Mouse (Mus musculus) monocyte, adult 2 months (primary cell): ENCODE results near the gene Irf4.
A peak's percentile ranks its signal among the peaks of the same experiment; 100 is the strongest.

Experiments
- DNase-seq, 2 experiments: peaks; one replicate each; pipeline ENCODE4 v3.0.0; 2022; ENCODE audit warnings: low spot score in 2 of 2, low read depth in 1 of 2

The Irf4 gene

DNA sequence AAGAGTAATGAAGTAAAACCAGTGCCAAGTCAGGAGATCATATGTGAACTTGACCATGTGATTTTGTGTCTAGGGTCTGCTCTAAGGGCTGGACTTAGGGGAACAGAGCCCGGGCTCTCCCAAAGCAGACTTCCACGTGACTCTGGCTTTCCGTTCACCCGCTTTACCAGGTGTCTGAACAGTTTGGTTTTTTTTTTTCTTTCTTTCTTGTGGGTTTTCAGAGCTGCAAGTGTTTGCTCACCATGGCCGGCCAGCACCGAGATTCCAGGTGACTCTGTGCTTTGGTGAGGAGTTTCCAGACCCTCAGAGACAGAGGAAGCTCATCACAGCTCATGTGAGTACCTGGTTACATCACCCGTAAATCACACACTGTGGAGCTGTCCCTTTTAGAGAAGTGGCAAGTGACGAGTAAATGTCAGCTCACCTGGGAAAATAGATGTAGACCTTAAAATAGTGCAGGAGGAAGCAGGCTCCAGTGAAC, 12.2 kb downstream of the Irf4 start:
- DNase-seq, result no peak

DNA sequence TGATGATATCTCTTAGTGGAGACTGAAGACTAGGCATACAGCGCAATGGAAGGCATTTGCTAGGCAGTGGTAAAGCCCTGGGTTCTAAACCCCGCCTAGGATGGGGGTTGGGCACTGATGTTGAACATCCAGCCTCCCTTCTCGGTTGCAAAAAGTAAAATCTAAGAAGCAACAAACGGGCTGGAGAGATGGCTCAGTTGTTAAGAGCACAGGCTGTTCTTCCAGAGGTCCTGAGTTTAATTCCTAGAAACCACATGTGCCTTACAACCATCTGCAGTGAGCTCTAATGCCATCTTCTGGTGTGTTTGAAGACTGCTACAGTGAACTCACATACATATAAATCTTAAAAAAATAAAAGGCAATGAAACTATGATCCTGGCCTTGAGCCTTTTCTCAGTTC, 13.2 kb downstream of the Irf4 start:
- DNase-seq, result no peak

DNA sequence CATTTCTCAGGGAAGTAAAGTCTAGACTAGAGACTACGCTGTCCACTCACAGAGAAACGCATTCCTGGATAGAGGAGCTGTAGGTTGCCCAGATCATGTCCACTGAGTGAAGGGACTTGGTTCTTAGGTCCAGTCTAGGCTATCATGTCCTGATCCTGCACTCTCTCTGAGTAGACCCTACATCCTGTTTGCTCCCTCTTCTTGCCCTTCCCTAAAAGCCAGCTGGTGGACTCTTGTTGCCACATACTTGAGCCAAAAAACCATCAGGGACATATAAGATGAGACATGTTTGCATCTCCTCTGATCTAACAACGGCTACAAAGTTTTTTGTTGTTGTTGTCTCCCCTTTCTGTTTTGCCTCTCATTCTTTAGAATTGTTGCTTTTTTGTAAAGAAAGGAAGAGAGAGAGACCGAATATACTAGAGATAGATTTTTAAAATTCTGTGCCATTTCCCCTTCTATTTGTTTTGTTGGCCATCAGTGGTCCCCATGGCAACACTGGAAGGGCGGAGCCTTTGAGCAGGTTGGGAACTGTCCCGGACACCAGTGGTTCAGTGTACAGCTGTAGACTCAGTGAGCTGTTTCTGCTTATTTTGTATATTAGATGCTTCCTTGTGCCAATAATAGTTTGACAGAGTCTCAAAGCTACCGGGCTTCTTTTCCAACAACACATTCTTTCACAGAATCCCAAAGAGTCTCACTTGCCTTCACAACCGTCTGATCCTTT, 15.2 kb downstream of the Irf4 start:
- DNase-seq, result no peak

DNA sequence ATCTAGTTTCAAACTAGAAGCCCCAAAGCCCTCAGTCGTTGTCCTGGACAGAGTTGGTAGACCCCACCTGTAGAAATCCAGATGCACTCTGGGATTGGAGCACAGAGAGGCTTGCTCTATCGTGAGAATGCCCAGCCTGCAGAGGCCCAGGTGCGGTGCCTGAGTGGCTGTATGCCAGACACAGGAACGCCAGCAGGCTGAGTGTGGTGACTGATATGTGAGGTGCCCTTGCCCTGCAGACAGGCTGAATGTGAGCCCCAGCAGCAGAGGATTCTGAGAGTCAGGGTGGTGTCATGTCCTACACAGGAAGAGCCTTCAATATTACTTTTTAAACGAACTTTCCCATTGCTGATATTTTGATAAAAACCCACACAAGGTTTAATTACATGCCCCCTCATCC, 16.9 kb downstream of the Irf4 start:
- DNase-seq, result no peak

DNA sequence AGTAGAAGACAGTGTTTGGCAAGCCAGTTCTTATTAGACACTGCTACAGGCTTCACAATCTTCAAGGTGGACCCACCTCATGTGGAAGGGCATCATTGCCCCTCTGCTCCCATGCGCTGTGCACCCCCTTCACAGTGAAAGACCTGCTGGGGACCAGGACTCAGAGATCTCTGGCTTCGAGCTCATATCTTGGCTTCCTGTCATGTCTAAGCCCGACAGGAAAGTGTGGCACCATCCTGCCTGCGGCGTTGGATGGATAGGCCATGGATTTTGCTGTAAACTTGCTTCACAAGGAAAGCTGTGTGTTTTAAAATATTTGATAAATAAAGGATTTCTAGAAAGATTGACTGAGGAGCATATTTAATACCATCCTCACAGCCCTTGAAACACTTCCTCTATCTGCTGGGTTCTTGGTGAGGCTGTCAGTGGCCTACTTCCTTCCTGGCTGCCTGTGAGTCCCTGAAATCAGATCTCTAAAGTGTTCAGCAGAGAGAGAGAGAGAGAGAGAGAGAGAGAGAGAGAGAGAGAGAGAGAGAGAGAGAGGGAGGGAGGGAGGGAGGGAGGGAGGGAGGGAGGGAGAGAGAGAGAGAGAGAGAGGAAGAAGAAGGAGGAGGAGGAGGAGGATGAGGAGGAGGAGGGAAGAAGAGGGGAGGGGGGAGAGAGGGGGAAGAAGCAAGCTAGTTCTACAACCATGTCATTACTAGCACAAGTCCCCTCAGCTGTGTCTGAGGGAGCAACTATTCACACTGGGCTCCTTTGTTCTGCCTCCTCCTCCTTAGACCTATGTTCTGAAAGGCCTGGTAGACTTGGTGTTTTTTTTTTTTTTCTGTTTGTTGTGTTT, 17.8 kb downstream of the Irf4 start:
- DNase-seq, result no peak

DNA sequence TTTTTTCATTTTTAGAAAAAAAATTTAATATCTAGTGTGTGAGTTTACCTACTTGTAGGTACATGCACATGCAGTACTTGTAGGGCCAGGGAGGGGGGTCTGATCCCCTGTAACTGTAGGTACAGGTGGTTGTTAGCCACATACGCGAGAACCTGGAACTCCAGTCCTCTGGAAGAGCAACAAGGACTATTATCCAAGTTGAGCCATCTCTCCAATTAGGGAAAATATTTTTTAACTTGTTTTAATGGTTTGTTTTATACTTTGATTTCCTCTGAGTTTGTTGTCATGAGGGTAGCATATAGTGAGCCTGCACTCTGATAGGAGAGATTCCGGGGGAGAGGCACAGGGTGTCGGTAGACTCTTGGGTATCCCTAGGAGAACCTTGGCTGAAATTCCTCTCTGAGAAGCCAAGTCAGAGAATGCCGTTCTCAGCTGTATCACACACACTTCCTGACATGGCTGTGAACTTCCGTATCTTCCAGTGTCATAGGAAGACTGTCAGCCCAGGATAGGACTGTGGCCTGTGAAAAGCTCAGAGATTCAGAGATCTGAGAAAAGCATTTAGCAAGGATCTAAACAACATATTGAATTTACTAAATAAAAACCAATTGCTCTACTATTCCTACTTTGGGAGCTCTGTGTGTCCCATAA, 18.6 kb downstream of the Irf4 start:
- no peak for DNase-seq

DNA sequence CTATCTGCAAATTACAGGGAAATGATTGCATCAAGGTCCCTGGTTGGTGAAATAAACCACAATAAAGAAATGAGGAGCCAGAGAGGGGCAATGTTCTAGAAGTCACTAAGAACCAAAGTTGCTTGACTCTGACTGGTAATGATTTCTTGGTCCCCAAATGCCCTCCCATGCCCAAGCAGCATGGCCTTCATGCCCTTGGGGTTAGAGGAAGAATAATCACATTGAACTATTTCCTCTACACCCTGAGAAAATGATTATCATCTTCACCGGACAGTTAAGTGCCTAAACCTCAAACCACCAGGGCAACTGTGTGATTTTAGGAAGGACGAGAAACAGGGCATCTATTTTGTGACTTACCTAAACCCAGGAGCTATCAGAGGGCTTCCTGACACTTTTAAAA, 27.0 kb downstream of the Irf4 start:
- no peak for DNase-seq

DNA sequence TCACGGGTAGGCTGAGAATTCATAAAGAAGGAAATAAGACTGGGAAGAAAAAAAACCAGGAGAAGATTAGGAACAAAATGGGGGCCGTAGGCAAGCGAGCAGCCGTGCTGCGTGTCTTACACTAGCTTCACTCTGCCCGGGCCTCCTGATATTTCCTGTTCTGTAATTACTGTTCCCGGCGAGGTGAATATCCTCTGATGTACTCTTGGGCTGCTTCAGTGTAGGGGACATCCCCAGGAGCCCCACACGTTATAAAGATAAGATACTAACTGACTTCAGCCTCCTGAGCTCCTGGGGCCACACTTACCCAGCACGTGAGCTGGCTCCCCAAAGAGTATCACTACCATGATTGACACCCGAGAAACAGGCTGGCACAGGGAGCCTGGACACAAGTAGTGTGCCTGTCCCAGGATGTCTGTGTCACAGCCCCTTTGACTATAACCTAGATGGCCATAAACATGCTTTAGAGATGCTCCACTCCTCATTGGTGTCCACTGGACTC, 28.7 kb downstream of the Irf4 start:
- DNase-seq, result no peak

DNA sequence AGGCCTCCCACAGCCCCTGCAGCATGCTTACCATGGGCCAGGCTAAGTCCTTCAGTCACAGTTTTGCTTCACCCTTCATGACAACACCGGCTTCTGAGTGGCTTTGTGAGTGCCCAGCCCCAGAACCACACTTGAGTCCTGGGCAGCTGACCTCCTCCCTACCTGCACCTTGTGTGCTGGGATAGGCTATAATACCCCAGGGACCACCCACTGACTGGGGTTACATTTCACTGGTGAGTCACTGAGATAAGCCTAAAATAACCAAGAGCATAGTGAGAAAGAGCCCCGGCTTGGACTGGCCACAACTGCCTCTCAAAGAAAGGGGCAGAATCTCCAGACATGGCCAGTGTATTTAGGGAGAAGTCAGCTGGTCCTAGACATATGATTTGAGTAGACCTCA, 32.9 kb downstream of the Irf4 start:
- DNase-seq, result no peak

DNA sequence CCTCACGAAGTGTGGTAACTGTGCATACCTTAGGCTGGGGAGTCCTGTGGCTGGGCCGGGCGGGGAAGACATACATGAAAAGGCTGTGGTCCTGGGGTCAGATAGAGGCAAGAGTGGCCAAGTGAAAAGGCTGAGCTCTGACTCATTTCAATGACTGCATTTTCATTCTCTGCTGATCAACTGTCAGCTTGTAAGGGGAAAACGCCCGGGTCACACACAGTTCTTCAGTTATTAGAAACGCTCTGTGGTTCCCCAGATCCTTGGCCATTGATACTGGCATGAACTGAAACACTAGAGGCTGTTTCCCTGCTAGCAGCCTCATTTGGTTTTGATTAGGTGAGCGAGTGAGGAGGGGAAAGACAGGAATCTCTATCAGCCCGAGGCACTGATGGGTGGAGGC, 33.4 kb downstream of the Irf4 start:
- DNase-seq, result no peak

DNA sequence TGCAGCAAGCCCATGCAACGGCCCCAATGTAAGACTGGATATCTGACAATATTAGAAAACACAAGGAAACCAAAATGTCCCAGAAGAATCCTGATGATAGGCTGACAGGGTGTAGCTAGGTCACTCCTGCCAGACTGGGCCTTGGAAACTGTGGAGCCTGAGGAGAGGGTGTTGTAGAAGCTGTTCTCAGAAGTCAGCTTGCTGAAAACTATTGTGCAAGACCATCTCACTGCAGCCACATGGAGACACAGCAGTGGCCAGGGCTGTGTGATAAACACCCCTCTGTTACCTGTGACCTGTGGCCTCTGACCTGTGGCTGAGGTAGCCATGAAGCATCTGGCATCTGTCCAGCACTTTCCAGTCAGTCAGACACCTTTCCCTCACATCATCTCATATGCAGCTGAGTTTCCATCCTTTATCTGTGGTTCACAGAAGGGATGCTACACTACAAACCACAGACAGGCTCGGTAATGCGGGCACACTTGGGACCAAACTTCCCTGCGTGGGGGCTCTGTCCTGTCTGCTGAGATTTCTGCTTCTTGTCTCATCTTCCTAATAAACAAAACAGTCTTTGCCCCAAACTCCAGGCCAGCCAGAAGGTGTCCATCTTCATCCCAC, 36.5 kb downstream of the Irf4 start:
- no peak for DNase-seq

DNA sequence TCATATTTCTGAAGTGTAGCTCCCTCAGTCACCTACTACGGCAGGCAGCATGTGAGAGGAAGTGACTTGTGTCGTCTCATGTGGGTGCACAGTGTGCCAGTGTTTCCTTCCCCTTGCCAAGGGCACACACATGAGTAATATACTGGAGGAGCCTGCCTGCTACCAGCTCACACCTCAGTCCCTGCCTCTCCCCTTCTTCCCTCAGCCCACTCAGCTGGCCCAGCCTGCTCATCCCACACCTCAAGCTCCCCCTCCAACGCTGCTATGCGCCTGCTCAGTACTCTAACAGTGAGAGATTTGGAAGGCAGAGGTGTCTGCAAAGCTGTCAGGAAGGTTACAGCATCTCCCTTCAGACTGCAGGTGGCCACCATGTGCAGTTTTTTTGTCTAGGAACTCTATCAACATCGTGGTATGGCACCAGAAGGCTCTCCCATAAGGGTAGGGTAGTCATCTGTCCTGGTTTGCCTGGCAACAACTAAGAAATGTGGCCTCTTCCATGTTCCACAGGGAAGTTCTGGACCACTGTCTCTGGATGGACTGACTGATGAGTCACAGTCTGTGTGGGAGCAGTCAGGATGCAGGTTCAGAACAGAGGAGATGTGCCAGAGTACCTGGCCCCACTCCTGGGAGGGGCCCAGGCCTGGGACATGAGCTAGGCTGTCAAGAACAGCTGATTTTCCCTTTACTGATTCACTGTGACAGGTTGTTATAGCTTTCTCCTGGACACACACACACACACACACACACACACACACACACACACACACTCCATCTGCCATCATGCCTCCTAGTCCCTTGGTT, 37.4 kb downstream of the Irf4 start:
- peak; percentile 19 to 45 for DNase-seq

DNA sequence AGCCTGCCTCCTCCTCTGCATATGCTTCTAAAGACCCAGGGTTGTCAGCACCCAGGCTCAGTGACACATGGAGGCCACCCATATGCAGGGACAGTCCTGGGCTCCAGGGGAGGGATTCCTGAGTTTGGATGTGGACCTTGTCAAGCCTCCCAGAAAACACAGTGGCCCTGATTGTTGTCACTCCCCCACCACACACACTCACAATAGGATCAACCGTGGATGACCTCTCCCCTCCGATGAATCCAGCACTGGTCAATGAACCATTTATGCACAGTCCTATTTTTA, 38.0 kb downstream of the Irf4 start:
- DNase-seq, result no peak

DNA sequence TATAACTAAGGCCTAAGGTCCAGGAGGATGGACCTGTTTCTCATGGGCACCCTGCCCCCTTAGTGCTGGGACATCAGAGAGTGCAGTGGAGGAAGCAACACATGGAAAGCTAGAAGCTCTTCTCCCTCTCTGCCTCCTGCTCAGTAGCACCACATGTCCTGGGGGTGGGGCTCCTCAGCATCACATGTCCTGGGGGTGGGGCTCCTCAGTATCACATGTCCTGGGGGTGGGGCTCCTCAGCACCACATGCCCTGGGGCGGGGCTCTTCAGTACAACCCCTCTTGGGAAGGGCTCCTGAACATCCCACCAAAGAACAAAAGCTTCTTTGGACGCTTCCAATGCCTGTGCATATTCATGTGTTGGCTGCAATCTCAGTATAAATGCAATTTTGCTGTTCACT, 38.5 kb downstream of the Irf4 start:
- no peak for DNase-seq

DNA sequence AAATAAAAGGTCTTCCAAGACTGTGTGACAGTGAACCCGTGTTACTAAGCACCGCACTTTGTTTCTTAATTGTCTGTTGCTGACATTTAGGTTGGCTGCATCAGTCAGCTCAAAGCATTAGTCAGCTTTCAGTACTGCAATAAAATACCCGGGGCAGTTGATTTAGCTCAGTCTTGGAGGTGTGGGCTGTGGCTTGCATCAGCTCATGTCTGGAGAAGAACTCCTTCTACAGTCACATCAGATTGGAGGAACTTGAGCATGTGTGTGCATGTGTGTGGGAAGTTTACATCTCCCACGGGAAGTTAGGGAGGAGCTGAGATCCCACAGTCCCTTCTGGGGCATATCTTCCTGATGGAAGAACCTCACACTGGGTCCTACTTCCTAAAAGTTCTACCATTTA, 38.9 kb downstream of the Irf4 start:
- no peak for DNase-seq

DNA sequence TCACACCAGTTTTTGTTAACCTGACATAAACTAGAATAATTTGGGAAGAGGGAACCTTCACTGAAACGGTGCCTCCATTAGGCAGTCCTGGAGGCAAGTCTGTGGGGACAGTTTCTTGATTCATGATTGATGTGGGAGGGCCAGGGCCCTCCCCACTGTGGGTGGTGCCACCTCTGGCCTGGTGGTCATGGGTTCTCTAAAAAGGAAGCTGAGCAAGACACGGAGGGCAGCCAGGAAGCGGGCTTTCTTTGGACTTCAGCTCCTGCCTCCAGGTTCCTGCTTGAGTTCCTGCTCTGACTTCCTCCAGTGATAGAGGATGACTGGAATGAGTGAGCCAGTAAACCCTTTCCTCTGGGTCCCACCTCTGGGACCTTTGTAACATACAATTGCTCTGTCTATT, 39.4 kb downstream of the Irf4 start:
- DNase-seq, result peak in 1 of 2 experiments; percentile 11

DNA sequence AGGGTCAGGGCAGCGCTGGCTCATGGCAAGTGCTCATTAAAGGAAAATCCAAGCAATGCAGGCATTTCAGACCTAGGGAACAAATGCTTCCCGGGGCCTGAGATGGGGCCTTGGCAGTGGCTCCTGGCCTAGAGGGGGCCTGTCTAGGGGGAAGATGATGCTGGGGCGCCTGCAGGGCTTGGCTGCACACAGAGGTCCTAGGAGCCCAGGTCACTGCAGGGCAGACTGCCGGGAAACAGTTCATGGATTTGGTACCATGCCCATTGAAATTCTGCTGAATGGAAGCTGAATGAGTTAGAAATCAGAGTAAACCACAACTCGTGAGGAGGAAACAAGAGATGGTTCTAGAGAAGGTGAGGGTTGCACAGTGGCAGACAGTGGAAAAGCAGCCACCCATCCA, 41.0 kb downstream of the Irf4 start:
- DNase-seq, result no peak

DNA sequence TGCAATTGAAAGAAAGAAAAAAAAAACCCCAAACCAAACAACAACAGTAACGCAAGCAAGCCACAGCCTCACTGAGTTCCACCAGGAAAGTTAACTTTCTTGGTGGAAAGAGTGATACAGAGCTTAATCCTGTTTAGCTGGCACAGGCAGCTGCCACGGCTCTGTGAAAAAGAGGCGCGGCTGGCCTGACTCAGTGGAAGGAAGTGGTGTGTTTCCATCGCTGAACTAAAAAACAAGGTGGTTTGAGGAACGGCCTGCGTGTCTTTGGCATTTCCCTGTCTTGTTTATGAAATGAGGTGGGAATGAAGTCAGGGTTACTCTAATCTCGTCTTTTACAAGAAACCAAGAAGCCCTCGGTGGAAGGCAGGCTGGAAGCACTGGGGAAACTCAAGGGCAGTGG, 43.3 kb downstream of the Irf4 start:
- no peak for DNase-seq

DNA sequence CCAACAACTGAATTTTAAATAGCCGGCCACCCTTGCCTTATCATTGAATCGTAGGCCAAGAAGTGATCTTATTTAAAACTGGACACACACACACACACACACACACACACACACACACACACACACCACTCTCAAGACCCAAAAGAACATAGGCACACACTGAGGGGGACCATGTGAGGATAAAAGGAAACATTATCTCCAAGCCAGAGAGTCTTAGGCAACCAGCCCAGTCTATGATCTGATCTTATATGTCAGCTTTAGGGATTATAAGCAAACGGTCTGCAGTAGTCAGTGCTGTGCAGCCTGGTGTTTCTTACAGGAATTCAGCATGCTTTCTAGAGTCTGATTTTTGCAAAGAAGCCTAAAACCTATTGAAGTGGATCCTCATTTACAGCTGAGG, 43.7 kb downstream of the Irf4 start:
- DNase-seq, result no peak

DNA sequence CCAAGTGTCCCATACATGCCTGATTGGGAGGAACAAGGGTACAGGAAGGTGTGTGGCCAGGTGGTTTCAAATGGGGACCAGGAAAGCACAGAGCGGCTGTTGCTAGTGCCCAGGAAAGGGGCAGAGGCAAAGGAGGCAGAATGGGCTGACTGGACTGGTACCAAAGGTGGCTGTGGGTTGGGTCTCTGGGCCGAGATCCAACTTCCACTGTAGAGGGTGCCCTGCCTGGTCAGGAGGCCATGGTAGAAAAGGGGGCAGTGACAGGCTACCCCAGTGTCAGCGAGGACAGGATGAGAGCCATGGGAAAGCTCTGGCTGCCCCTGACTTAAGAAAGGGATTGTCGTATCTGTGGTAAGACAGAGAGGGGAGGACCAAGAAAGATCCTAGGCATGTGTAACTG, 44.2 kb downstream of the Irf4 start:
- DNase-seq, result no peak

DNA sequence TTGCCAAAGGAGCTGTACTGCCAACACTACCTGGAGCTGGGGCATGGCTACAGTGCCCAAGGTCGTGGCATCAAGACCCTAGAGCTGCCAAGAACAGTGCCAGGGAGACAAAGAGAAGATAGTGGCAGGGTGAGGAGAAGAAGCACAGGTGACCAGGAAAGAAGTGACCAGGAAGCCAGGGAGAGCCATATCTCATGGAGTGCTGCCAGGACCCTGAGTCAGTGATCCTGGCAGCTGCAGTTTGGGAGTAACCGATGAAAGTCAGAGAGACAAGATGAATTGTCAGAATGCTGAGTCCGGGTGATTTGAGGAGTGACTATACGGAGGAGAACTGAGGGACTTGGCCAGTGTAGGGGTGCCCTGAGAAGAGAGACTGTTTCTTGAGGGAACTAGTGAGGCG, 44.6 kb downstream of the Irf4 start:
- DNase-seq, result no peak
